Mouse (Mus musculus) stomach, embryonic 16.5 days (tissue): ENCODE measurements around the gene Atraid. TPM values are rescaled to one million over a fixed set of nuclear protein-coding genes. Genes with fewer than 3 reads are reported as not detected.

Experiments
- ATAC-seq: fragments of 200-750 bp; cut with Nextera tagmentation; 2 replicates; pipeline ENCODE4 v1.8.0; 2017; ENCODE audit warnings: moderate number of reproducible peaks, moderate TSS enrichment; ENCODE audit not compliant: insufficient read depth, low FRiP score
- H3K27ac ChIP-seq: fragments of 300-500 bp; sonication (generic); 2 replicates; pipeline ENCODE4 v1.5.1; 2014; ENCODE audit warnings: low read length
- H3K27me3 ChIP-seq: fragments of 300-500 bp; sonication (generic); 2 replicates; pipeline ENCODE4 v1.6.1; 2014; ENCODE audit warnings: low read length, control low read depth, mixed read lengths; ENCODE audit not compliant: control insufficient read depth, insufficient read depth
- H3K36me3 ChIP-seq: fragments of 300-500 bp; sonication (generic); 2 replicates; pipeline ENCODE4 v1.6.1; 2014; ENCODE audit warnings: low read length; ENCODE audit not compliant: control insufficient read depth, insufficient read depth
- H3K4me1 ChIP-seq: fragments of 300-500 bp; sonication (generic); 2 replicates; pipeline ENCODE4 v1.6.1; 2014; ENCODE audit warnings: low read length, control low read depth, mixed read lengths; ENCODE audit not compliant: control insufficient read depth, insufficient read depth
- H3K4me2 ChIP-seq: fragments of 300-500 bp; sonication (generic); 2 replicates; pipeline ENCODE4 v1.6.1; 2014; ENCODE audit warnings: low read depth, low read length, mixed read lengths
- H3K4me3 ChIP-seq: fragments of 300-500 bp; sonication (generic); replicated peaks from 2 replicates; pipeline ENCODE4 v1.5.1; 2014; ENCODE audit warnings: mild to moderate bottlenecking, low read length
- H3K9ac ChIP-seq: fragments of 300-500 bp; sonication (generic); 2 replicates; pipeline ENCODE4 v1.6.1; 2014; ENCODE audit warnings: low read length
- H3K9me3 ChIP-seq: fragments of 300-500 bp; sonication (generic); replicated peaks from 2 replicates; pipeline ENCODE4 v1.6.1; 2016; ENCODE audit warnings: low read length, control low read depth; ENCODE audit not compliant: control insufficient read depth
- WGBS: fragments of 180-500 bp; shearing (Covaris S2); extraction: QIAGEN DNeasy Blood & Tissue Kit; methylation state at CpG from one replicate; pipeline ENCODE4 v1.1.7; 2014; 5-methylcytosine and 5-hydroxymethylcytosine counted together
- polyA plus RNA-seq: library from polyadenylated mRNA; unstranded; fragments of >200 nt; fragmentation: Nextera tagmentation; extraction: Ambion mirVana; gene quantifications from 2 replicates; pipeline ENCODE4 v1.2.1, GENCODE M21; 2015

Atraid gene
- polyA plus RNA-seq, 1 experiment from 2014 or later = 167 TPM

DNA sequence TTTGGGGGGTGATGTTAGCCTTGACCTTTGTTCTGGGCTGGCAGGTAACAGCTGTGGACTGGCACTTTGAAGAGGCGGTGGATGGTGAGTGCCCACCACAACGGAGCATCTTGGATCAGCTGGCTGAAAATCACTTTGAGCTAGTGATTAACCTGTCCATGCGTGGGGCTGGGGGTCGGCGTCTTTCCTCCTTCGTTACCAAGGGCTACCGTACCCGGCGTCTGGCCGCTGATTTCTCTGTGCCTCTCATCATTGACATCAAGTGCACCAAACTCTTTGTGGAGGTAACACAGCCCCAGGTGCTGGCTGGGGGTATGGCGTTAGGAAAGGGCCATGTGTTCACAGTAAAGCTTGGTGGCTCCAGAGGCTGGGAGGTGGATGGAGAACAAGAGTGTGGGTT lies 23.7 kb downstream of the Atraid start:
- Histone ChIP-seq H3K9ac (no peak overlapping the region), H3K4me2 (no peak overlapping the region), H3K4me1 (no peaks in the 10 kb centered on the region), H3K27me3 (no peaks in the 10 kb centered on the region), H3K9me3 (no peaks in the 10 kb centered on the region), H3K27ac (no peak overlapping the region), H3K36me3 (peaks cover 50% of the 10 kb centered on the region), H3K4me3 (no peak overlapping the region)
- 94% methylated on average over 11 of the region's 11 CpGs for WGBS
- ATAC-seq = no peak

DNA sequence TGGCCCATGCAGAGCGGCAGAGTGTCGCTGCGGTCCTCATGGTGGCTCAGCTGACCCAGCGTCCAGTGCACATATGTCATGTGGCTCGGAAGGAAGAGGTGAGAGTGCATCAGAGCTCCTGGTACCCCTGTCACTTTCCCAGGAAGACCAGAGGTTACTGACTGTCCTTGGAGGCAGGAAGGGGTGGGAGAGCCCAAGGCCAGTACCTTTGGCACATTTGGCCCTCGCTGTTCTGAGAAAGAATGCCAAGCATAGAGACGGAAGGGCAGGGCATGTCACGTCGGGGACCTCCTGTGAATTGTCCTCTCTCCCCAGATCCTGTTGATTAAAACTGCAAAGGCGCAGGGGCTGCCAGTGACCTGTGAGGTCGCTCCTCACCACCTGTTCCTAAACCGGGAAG lies 25.1 kb downstream of the Atraid start:
- ATAC-seq = no peak
- no peaks in the 10 kb centered on the region for H3K27me3 ChIP-seq
- WGBS = 89% methylated on average over 12 of the region's 12 CpGs

DNA sequence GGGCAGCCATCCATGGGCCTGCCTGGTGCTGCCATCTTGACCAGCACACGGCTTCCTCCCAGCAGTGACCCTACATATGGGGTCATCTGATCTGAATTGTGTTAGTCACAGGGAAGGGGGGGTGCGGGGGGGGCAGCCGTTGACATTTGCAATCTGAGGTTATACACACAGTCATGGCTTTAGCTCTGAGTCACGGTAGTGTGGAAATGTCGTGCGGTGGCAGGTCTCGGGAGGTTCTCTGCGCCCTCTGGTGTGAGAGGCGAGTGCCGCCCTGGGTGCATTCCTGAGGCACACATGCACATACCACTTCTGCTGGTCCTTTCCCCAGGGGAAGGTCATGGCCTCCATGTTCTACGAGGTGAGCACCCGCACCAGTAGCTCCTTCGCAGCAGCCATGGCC lies 28.2 kb downstream of the Atraid start:
- no peak for ATAC-seq
- Histone ChIP-seq H3K4me1 (no peaks in the 10 kb centered on the region), H3K36me3 (peaks cover 20% of the 10 kb centered on the region), H3K4me3 (no peak overlapping the region), H3K9me3 (no peaks in the 10 kb centered on the region), H3K27ac (no peak overlapping the region), H3K9ac (no peak overlapping the region), H3K27me3 (no peaks in the 10 kb centered on the region), H3K4me2 (no peak overlapping the region)
- WGBS = 81% methylated on average over 13 of the region's 13 CpGs

More for the DNA sequence above, 25.1 kb downstream of the Atraid start:
- H3K4me1 ChIP-seq = no peaks in the 10 kb centered on the region
- no peak overlapping the region for H3K27ac ChIP-seq
- H3K4me3 ChIP-seq = no peak overlapping the region
- H3K36me3 ChIP-seq = peaks cover 37% of the 10 kb centered on the region
- no peak overlapping the region for H3K4me2 ChIP-seq
- H3K9ac ChIP-seq = no peak overlapping the region
- no peaks in the 10 kb centered on the region for H3K9me3 ChIP-seq

- H3K4me2 ChIP-seq = no peak overlapping the region
- no peaks in the 10 kb centered on the region; the same call in 1 of the 2 replicates for H3K27me3 ChIP-seq
- no peak overlapping the region for H3K27ac ChIP-seq
- no peak overlapping the region for H3K4me3 ChIP-seq
- no peaks in the 10 kb centered on the region; the same call in 1 of the 2 replicates for H3K36me3 ChIP-seq
- WGBS = 69% methylated on average over 13 of the region's 13 CpGs
- H3K9ac ChIP-seq = no peak overlapping the region
- H3K9me3 ChIP-seq = no peaks in the 10 kb centered on the region
- peaks cover 4% of the 10 kb centered on the region; the same call in 1 of the 2 replicates for H3K4me1 ChIP-seq
- no peak for ATAC-seq
These were observed 32.1 kb downstream of the Atraid start for GRCm38 (mm10) chr5:31080059-31080794.

DNA sequence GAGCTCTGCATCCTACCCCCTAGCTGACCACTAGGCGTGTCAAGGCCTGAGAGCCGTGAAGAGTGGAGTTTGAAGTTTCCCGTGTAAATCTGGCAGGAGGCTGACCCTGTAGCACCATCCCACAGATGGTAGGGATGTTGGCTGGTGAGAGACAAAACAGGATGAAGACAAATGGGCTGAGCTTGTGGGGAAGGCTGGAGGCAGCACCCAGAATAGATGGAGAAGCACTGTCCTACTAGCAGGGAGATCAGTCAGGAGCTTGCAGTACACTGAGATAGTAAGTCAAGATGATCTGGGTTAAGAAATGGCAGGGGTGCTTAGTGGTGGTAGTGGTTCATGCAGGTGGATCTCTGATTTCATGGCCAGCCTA lies 32.7 kb downstream of the Atraid start:
- H3K27me3 ChIP-seq = no peaks in the 10 kb centered on the region; the same call in 1 of the 2 replicates
- 64% methylated on average over 3 of the region's 3 CpGs for WGBS
- no peak overlapping the region for H3K27ac ChIP-seq
- no peak overlapping the region for H3K4me3 ChIP-seq
- no peak overlapping the region for H3K4me2 ChIP-seq
- H3K4me1 ChIP-seq = peaks cover 4% of the 10 kb centered on the region; the same call in 1 of the 2 replicates
- H3K9me3 ChIP-seq = no peaks in the 10 kb centered on the region
- no peak overlapping the region for H3K9ac ChIP-seq
- no peaks in the 10 kb centered on the region; the same call in 1 of the 2 replicates for H3K36me3 ChIP-seq
- ATAC-seq = no peak

GRCm38 (mm10) chr5:31081386-31081785 lies 33.3 kb downstream of the Atraid start:
- Histone ChIP-seq H3K4me2 (no peak overlapping the region), H3K4me3 (no peak overlapping the region), H3K27ac (no peak overlapping the region), H3K27me3 (no peaks in the 10 kb centered on the region; the same call in 1 of the 2 replicates), H3K9me3 (no peaks in the 10 kb centered on the region), H3K9ac (no peak overlapping the region), H3K4me1 (peaks cover 4% of the 10 kb centered on the region; the same call in 1 of the 2 replicates), H3K36me3 (no peaks in the 10 kb centered on the region; the same call in 1 of the 2 replicates)
- 80% methylated on average over 3 of the region's 3 CpGs for WGBS
- no peak for ATAC-seq

DNA sequence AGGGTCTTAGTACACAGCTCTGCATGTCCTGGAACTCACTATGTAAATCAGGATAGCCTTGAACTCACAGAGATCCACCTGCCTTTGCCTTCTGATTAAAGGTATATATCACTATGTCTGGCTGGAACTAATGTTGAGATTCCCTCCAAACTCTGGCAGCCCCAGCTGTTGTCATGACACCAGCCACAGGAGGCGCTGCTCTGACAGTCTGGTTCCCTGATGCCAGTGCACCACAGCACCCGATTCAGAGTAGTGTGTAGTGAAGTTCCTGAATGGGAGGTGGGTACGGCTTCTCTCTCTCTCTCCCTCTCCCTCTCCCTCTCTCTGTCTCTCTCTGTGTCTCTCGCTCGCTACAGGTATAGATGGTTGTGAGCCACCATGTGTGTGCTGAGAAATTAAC lies 34.2 kb downstream of the Atraid start:
- peaks cover 4% of the 10 kb centered on the region; the same call in 1 of the 2 replicates for H3K4me1 ChIP-seq
- no peak overlapping the region for H3K4me2 ChIP-seq
- no peaks in the 10 kb centered on the region; the same call in 1 of the 2 replicates for H3K27me3 ChIP-seq
- no peak for ATAC-seq
- H3K9me3 ChIP-seq = no peaks in the 10 kb centered on the region
- H3K27ac ChIP-seq = no peak overlapping the region
- H3K4me3 ChIP-seq = no peak overlapping the region
- H3K9ac ChIP-seq = no peak overlapping the region; the same call in 1 of the 2 replicates
- WGBS = 22% methylated on average over 5 of the region's 5 CpGs
- H3K36me3 ChIP-seq = no peaks in the 10 kb centered on the region; the same call in 1 of the 2 replicates

DNA sequence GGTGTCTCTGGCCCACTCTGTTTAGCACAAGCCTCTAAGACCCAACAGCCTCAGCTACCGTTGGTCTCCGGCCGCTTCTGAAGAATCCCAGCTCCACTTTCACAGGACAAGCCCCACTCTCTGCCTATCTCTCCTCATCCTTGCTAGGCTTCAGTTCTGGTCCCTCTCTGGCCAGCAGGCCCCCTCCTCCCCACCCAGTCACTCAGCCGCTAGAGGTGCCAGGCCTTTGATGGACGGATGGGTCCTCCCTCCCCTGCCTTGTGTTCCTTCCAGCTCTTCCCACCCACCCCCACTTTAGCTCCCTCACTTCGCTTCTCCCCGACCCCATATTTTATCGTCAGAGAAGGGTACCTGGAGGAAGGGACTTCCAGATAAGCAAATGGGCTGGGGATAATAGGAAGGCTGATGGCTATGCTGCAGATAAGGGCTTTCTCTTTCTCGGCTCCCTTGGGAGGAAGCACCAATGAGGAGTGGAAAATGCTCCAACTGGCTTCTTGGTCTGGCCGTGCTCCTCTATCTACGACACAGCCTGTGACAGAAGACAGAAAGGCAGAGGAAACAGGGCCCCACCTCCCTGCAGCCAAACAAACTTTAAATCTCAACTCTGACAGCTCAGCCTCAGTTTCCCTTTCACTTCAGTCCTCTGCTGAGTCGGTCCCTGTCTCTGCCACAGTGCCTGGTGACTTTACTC lies 35.0 kb downstream of the Atraid start:
- H3K9me3 ChIP-seq = no peaks in the 10 kb centered on the region
- WGBS = 21% methylated on average over 12 of the region's 12 CpGs
- no peak overlapping the region for H3K4me3 ChIP-seq
- ATAC-seq = no peak
- H3K4me1 ChIP-seq = peaks cover 4% of the 10 kb centered on the region; the same call in 1 of the 2 replicates
- H3K27ac ChIP-seq = no peak overlapping the region
- no peaks in the 10 kb centered on the region; the same call in 1 of the 2 replicates for H3K36me3 ChIP-seq
- no peak overlapping the region for H3K9ac ChIP-seq
- no peak overlapping the region for H3K4me2 ChIP-seq
- H3K27me3 ChIP-seq = peaks cover 4% of the 10 kb centered on the region; the same call in 1 of the 2 replicates

- H3K27ac ChIP-seq = no peak overlapping the region
- no peak overlapping the region for H3K4me3 ChIP-seq
- H3K4me1 ChIP-seq = peaks cover 4% of the 10 kb centered on the region; the same call in 1 of the 2 replicates
- no peak for ATAC-seq
- H3K4me2 ChIP-seq = no peak overlapping the region
- no peaks in the 10 kb centered on the region for H3K9me3 ChIP-seq
- H3K36me3 ChIP-seq = no peaks in the 10 kb centered on the region
- peaks cover 5% of the 10 kb centered on the region; the same call in 1 of the 2 replicates for H3K27me3 ChIP-seq
- WGBS = 24% methylated on average over 8 of the region's 8 CpGs
- no peak overlapping the region for H3K9ac ChIP-seq
These were observed 35.8 kb downstream of the Atraid start for GRCm38 (mm10) chr5:31083949-31084348.
